Mouse (Mus musculus) kidney, embryonic 16.5 days (tissue): Measurements from ENCODE around the gene Usp22. TPM values are rescaled to one million over a fixed set of nuclear protein-coding genes. Genes with fewer than 3 reads are reported as not detected.

ENCODE experiments used
- ATAC-seq: fragments of 200-750 bp; cut with Nextera tagmentation; 2 replicates; pipeline ENCODE4 v1.8.0; 2017; ENCODE audit warnings: moderate TSS enrichment; ENCODE audit not compliant: low FRiP score, low TSS enrichment
- H3K27ac ChIP-seq: fragments of 300-500 bp; sonication (generic); 2 replicates; pipeline ENCODE4 v1.5.1; 2014; ENCODE audit warnings: low read length
- H3K27me3 ChIP-seq: fragments of 300-500 bp; sonication (generic); 2 replicates; pipeline ENCODE4 v1.6.1; 2014; ENCODE audit warnings: low read length, control low read depth, mixed read lengths; ENCODE audit not compliant: insufficient read depth
- H3K36me3 ChIP-seq: fragments of 300-500 bp; sonication (generic); 2 replicates; pipeline ENCODE4 v1.6.1; 2014; ENCODE audit warnings: low read length, control low read depth, mixed read lengths; ENCODE audit not compliant: insufficient read depth
- H3K4me1 ChIP-seq: fragments of 300-500 bp; sonication (generic); 2 replicates; pipeline ENCODE4 v1.6.1; 2014; ENCODE audit warnings: low read length, control low read depth, mixed read lengths; ENCODE audit not compliant: insufficient read depth
- H3K4me2 ChIP-seq: fragments of 300-500 bp; sonication (generic); replicated peaks from 2 replicates; pipeline ENCODE4 v1.6.1; 2014; ENCODE audit warnings: low read depth, low read length
- H3K4me3 ChIP-seq: fragments of 300-500 bp; sonication (generic); 2 replicates; pipeline ENCODE4 v1.5.1; 2014; ENCODE audit warnings: mild to moderate bottlenecking, low read length
- H3K9ac ChIP-seq: fragments of 300-500 bp; sonication (generic); replicated peaks from 2 replicates; pipeline ENCODE4 v1.6.1; 2014; ENCODE audit warnings: low read length
- H3K9me3 ChIP-seq: fragments of 300-500 bp; sonication (generic); 2 replicates; pipeline ENCODE4 v1.6.1; 2016; ENCODE audit warnings: low read length, control low read depth
- WGBS: fragments of 180-500 bp; shearing (Covaris S2); extraction: QIAGEN DNeasy Blood & Tissue Kit; methylation state at CpG from one replicate; pipeline ENCODE4 v1.1.7; 2014; 5-methylcytosine and 5-hydroxymethylcytosine counted together
- polyA plus RNA-seq: library from polyadenylated mRNA; unstranded; fragments of >200 nt; fragmentation: Nextera tagmentation; extraction: Ambion mirVana; gene quantifications from 2 replicates; pipeline ENCODE4 v1.2.1, GENCODE M21; 2015

Usp22 gene
- polyA plus RNA-seq = 137 and 144 TPM in 2 replicates

DNA sequence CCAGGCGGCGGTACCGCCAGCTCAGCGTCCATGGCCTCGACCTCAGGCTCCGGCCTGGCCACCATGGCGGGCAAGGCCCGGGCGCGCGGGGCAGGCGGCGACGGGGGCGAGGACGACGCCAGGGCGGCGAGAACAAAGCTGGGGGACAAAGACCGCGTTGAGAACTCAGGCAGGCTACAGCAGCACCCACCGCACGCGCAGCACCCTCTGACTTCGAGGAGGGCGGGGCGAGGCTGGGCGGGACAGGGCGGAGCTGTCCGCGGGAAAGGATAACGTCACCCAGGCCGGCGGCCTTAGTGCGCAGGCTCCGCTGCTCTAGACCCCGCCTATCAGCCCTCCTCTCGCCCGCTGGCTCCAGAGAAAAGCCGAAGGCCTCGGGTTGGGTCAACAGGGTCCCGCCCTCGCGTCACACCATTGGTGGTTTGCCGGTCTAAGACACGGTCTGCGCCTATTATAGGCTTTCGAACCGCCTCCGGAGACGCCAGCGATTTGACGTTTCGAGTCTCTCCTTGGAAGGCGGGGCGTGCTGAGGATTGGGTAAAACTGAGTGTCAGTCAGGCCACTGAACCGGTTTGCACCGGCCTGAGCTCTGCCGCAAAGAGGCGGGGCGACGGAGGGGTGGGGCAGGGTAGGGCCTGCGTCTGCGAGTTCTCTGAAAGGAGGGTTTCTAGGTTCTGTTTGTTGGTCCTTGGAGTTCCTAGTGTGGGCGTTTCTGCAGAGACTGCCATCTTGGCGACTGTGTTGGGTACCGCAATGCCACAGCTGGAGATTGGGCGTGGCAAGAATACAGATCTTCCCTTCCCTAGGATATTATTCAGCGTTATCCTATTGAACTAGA, at the start of gene Usp22:
Usp22 (minus strand) TSS at position 235 of the 838 bp plus-strand sequence.
- peak within 1 kb of the TSS; percentile 100 for H3K9ac ChIP-seq
- no peaks in the 10 kb centered on the region for H3K36me3 ChIP-seq
- under 1% methylated on average over 69 of the region's 69 CpGs for WGBS
- peak within 1 kb of the TSS; percentile 64 for H3K4me2 ChIP-seq
- peaks cover 20% of the 10 kb centered on the region; the same call in 1 of the 2 replicates for H3K4me1 ChIP-seq
- peak; percentile 99 for ATAC-seq
- H3K27ac ChIP-seq = peak within 1 kb of the TSS; percentile 98
- no peaks in the 10 kb centered on the region for H3K9me3 ChIP-seq
- H3K27me3 ChIP-seq = no peaks in the 10 kb centered on the region
- peak within 1 kb of the TSS; percentile 100 for H3K4me3 ChIP-seq

DNA sequence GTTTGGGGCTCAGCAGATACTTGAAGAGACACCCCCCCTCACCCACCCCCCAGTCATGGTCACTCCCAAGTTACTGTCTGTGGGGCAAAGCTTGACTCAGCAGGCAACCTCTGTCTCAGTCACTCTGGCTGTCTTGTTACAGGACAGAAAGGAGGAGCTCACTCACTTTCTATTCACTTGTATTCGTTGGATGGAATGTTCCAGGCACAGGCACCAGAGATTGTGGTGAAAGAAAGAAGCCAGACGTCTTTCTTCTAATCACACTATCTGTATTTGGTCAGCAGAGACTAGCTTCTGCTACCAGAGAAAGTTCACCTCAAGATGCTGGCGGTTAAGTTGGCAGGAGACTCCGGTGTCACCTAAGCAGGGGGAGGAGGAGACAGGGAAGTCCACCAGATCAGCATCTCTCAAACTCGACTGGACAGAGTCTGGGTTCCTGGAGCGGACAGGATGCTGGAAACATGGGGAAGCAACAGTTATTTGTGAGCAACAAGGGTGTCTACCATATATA, 49.4 kb upstream of the Usp22 start:
- Histone ChIP-seq H3K4me3 (no peak overlapping the region), H3K27ac (no peak overlapping the region), H3K9ac (no peak overlapping the region), H3K36me3 (no peaks in the 10 kb centered on the region), H3K4me2 (no peak overlapping the region), H3K9me3 (no peaks in the 10 kb centered on the region), H3K27me3 (0 out of 2 replicates have a peak, but pooled peaks cover 3% of the 10 kb centered on the region), H3K4me1 (no peaks in the 10 kb centered on the region)
- 76% methylated on average over 6 of the region's 6 CpGs for WGBS
- ATAC-seq = no peak

DNA sequence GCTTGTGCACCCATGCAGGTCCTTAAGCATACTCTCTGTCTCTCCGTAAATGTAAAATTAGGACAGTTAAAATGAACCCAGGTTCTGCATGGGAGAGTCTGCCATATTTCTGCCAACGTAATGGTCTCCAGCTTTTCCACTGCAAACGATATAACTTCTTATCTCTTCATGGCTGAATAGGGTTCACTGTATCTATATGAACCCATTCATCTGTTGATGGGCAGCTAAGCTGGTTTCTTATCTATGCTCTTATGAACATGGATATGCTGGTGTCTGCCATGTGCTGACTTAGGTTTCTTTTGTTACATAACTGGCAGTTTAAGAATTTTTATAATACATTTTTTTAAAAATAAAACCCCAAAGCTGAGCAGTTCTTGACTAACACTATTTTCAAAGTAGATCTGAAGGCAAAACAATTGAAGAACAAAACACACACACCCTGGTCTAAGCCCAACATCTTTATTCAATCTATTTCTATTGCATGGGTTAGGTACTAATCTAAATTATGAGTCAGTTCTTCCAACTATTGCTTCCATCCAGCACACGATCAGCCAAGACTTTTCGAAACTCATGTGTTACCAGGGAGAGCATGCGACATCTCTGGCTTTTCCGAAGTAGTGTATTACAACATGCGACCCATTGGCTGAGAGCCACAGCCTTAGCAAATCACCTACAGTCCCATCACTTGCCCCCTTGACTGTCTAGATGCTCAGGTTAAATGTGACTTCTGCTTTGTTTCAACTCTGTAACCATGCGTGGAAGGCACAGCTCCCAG, 48.3 kb upstream of the Usp22 start:
- Histone ChIP-seq H3K27ac (no peak overlapping the region), H3K4me2 (no peak overlapping the region), H3K9me3 (no peaks in the 10 kb centered on the region), H3K9ac (no peak overlapping the region), H3K27me3 (0 out of 2 replicates have a peak, but pooled peaks cover 3% of the 10 kb centered on the region), H3K4me3 (no peak overlapping the region), H3K4me1 (no peaks in the 10 kb centered on the region), H3K36me3 (no peaks in the 10 kb centered on the region)
- WGBS = 88% methylated on average over 9 of the region's 9 CpGs
- no peak for ATAC-seq

DNA sequence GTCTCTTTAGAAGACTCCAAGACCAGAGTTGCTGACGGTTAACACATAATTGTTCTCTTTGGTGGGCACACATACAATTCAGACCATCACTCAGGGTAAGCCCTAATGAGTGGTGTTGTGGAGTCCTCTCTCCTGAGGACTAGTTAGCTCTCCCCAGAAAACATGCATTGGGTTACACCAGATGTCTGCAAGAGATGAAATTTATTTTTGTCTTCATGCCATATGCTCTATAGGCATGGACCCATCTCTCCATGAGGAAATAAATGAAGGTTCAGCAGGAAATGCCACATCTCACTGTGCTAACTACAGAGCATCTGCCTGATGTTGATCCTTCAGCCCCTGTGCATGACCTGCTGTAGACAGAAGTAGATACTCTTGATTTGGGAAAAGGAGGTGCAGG, 47.2 kb upstream of the Usp22 start:
- no peaks in the 10 kb centered on the region for H3K36me3 ChIP-seq
- no peak overlapping the region for H3K9ac ChIP-seq
- H3K4me3 ChIP-seq = no peak overlapping the region
- 0 out of 2 replicates have a peak, but pooled peaks cover 3% of the 10 kb centered on the region for H3K27me3 ChIP-seq
- H3K4me1 ChIP-seq = no peaks in the 10 kb centered on the region
- H3K4me2 ChIP-seq = no peak overlapping the region
- WGBS = 72% methylated on average over 1 of the region's 1 CpGs
- H3K27ac ChIP-seq = no peak overlapping the region
- ATAC-seq = no peak
- no peaks in the 10 kb centered on the region for H3K9me3 ChIP-seq

DNA sequence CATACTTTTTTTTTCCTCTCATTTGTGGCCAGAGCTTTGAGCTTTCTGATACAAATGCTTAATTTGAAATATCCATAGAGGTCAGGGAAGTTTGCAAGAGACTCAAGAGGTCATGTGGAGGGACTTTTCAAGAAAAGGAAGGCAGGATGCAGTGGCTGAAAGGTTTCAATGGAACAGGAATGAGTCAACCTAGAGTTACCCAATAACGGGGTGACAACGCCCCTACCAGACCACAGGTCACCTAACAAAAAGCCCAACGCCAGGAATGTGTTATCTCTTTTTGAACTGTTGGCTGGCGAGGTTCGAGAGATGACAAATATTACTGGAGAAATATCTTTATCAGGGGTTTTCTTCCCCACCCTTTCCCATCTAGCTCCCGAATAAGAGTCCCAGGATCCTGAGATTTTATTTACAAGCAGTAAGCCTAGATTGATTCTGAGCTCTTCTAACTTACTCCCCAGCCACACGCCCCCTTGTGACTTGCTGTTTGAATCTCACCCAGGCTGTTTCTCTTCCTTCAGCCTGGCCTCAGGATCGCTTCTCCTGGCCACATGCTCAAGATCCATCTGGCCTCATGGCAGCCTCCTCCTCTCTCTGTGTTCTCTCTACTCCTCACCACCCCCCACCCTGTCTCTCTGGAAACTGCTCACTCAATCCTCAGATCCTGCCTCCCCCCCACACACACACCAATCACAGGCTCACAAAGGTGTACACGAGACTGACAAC, 45.5 kb upstream of the Usp22 start:
- 68% methylated on average over 9 of the region's 9 CpGs for WGBS
- no peak overlapping the region for H3K4me2 ChIP-seq
- H3K9ac ChIP-seq = no peak overlapping the region
- no peak for ATAC-seq
- 0 out of 2 replicates have a peak, but pooled peaks cover 3% of the 10 kb centered on the region for H3K27me3 ChIP-seq
- H3K4me1 ChIP-seq = no peaks in the 10 kb centered on the region
- no peak overlapping the region for H3K27ac ChIP-seq
- no peaks in the 10 kb centered on the region for H3K9me3 ChIP-seq
- H3K36me3 ChIP-seq = no peaks in the 10 kb centered on the region
- H3K4me3 ChIP-seq = no peak overlapping the region

DNA sequence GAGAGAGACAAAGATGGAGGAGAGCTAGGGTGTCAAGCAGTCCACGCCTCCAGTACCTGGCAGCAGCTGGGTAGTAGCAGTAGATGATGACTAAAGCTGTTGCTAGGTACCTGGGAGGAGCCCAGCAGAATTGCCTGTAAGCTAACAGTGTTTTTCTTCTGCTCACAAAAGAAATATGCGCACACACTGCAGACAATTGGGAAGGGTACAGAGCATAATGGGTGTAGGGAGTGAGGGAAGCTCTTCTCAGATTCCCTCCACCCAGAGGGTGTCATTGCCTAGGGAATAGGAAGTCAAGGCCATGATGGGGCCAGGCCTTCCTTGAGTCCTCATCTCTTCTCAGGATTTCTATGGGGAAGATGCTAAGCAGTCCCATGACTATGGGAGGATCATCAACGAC, 41.1 kb upstream of the Usp22 start:
- Histone ChIP-seq H3K27me3 (peaks cover 10% of the 10 kb centered on the region; the same call in 1 of the 2 replicates), H3K36me3 (no peaks in the 10 kb centered on the region), H3K4me3 (no peak overlapping the region), H3K4me2 (no peak overlapping the region), H3K27ac (no peak overlapping the region), H3K9ac (no peak overlapping the region), H3K4me1 (no peaks in the 10 kb centered on the region), H3K9me3 (no peaks in the 10 kb centered on the region)
- no peak for ATAC-seq
- WGBS = 68% methylated on average over 3 of the region's 3 CpGs

DNA sequence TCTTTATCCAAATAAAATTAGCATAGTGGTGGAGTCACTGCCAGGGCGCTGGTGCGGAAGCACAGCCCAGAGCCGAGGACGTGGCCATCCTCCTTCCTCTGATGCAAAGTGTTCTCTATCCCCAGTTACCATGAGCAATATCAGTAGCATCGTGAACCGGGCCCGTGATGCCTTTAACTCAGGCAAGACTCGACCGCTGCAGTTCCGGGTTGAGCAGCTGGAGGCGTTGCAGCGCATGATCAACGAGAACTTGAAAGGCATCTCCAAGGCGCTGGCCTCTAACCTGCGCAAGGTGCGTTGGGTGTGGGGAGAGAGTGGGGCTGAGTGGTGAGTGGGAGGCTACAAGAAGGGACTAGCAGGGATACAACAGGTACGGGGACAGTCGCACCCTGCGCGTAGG, 37.2 kb upstream of the Usp22 start:
- no peak for ATAC-seq
- Histone ChIP-seq H3K9me3 (no peaks in the 10 kb centered on the region), H3K4me1 (no peaks in the 10 kb centered on the region), H3K4me3 (no peak overlapping the region), H3K27ac (no peak overlapping the region), H3K36me3 (no peaks in the 10 kb centered on the region), H3K9ac (no peak overlapping the region), H3K4me2 (no peak overlapping the region), H3K27me3 (peaks cover 10% of the 10 kb centered on the region; the same call in 1 of the 2 replicates)
- 35% methylated on average over 20 of the region's 20 CpGs for WGBS

DNA sequence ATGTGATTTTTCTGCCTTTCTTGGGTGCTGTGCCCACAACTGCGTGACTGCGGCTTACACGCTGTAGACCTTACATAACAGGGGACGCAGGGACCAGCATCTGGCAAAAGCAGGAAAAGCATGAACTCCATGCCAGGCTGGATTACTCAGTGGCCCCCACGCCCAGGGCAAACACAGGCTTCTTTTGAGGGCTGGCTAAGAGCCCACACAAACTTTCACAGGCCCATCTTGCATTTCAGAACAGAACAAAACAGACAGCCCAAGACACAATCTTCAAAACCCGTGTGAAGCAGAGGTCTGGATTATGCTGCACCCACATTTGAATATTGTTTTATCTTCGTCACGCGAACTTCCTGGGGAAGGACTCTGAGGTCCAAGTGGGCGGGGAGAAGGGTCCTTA, 33.5 kb upstream of the Usp22 start:
- no peaks in the 10 kb centered on the region for H3K9me3 ChIP-seq
- no peak overlapping the region for H3K27ac ChIP-seq
- H3K4me3 ChIP-seq = no peak overlapping the region
- peaks cover 10% of the 10 kb centered on the region; the same call in 1 of the 2 replicates for H3K27me3 ChIP-seq
- no peaks in the 10 kb centered on the region for H3K4me1 ChIP-seq
- ATAC-seq = no peak
- WGBS = 77% methylated on average over 10 of the region's 10 CpGs
- no peak overlapping the region for H3K4me2 ChIP-seq
- no peak overlapping the region for H3K9ac ChIP-seq
- H3K36me3 ChIP-seq = no peaks in the 10 kb centered on the region

DNA sequence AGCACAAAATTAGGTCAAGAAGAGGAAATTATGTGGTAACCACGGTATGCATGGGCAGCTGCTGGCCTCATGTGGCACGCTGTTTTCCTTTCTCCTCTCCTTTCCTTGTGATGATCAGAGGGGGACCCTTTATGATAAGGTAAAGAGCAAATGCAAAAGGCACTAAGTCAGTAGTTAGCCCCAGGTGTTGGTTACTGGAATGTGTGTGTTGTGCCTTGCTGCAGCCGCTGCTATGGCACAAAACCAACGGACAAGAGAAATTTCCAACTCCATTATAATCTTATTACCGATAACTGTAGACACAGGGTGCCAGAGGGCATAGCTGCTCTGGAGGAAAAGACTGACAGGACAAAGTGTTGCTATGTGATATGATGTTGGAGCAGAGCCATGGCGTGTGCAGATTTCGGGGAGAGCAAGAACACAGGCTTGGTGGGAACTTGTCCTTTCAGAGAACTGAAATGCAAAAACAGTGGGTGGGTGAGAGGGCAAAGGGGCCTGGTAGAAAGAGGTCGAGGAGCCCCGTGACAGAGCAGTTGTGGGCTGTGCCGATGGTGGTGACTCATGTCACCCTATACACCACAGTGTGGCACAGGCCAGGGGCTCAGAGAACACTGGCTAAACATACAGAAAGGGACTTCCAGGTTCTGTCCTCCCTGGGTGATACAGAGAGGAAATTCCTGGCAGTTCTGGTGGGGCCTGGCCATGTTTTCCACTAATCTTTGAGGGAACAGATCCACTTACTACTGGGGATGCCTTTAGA, 32.8 kb upstream of the Usp22 start, which contains the start of gene Aldh3a1:
Aldh3a1 (plus strand) TSS at position 51 of the 760 bp plus-strand sequence.
- Histone ChIP-seq H3K9me3 (no peaks in the 10 kb centered on the region), H3K4me1 (no peaks in the 10 kb centered on the region), H3K4me2 (no peak within 1 kb of the TSS), H3K36me3 (no peaks in the 10 kb centered on the region), H3K27ac (no peak within 1 kb of the TSS), H3K27me3 (peaks cover 7% of the 10 kb centered on the region; the same call in 1 of the 2 replicates), H3K4me3 (no peak within 1 kb of the TSS), H3K9ac (no peak within 1 kb of the TSS)
- ATAC-seq = no peak
- WGBS = 48% methylated on average over 10 of the region's 10 CpGs
